Mouse (Mus musculus): Measurements from ENCODE around the gene Pnmal1.

DNA sequence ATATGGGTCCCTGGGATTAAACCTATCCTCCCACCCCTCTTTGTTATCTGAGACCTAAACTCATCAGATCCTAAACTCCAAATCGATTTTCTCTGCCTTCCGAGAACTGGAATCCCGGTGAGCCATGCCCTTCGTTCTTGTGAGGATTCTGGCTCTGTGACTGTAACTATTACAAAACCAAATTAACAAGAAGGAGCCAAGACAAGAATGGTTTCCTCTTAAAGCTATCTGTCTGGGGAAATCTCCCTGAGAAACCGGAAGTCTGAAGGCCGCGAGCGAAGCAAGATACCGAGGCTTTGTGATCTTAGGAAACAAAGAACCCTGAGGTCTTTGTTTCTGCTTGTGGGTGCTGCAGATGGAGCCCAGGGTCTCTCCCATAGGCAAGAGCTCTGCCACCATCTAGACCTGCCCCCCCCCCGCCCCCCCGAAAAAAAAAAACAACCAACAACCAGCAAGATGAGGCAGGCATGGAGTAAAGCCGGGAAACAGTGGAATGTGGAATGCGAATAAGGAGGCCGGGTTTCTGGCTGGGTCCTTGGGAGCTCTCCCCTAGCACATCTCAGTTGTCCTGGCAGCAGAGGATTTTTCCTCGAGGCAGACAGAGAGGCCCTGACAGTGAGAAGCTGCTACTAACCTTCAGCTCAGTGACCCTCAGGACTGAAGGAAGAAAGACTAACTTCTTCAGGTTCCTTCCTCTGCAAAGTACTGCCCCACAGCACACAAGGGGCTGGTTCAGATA is 30.7 kb downstream of the Pnmal1 start:
- TF ChIP-seq CTCF (IDR thresholded peaks at IDR 0.05; ENCODE audit: low read depth) (no peak), EP300 (IDR thresholded peaks at IDR 0.05; ENCODE audit: low read depth) (no peak)

Measured in heart, postnatal 0 days (tissue).